Mouse (Mus musculus): Measurements from ENCODE around the gene Snta1.

Gene Snta1

GRCm38 (mm10) chr2:154367510-154367909 lies 40.4 kb downstream of the Snta1 start:
- 56% methylated on average over 1 of the region's 1 CpGs for WGBS

- WGBS, result 82% methylated on average over 15 of the region's 19 CpGs
Measured at GRCm38 (mm10) chr2:154354000-154354425, 53.9 kb downstream of the Snta1 start.

- WGBS, result 94% methylated on average over 3 of the region's 3 CpGs
Measured at GRCm38 (mm10) chr2:154348152-154348551, 59.7 kb downstream of the Snta1 start.

- WGBS, result 92% methylated on average over 2 of the region's 2 CpGs
Measured at GRCm38 (mm10) chr2:154339356-154339755, 68.5 kb downstream of the Snta1 start.

GRCm38 (mm10) chr2:154338161-154338560 lies 69.7 kb downstream of the Snta1 start:
- WGBS, result 83% methylated on average over 1 of the region's 1 CpGs

- 87% methylated on average over 4 of the region's 4 CpGs for WGBS
Measured at GRCm38 (mm10) chr2:154335572-154335971, 72.3 kb downstream of the Snta1 start.

- 87% methylated on average over 3 of the region's 3 CpGs for WGBS
Measured at GRCm38 (mm10) chr2:154326852-154327251, 81.0 kb downstream of the Snta1 start.
